Mouse (Mus musculus) embryonic facial prominence, embryonic 14.5 days (tissue): Measurements from ENCODE around the gene Spocd1. TPM values are rescaled to one million over a fixed set of nuclear protein-coding genes. Genes with fewer than 3 reads are reported as not detected.

Source experiments
- ATAC-seq: fragments of 200-750 bp; cut with Nextera tagmentation; 2 replicates; pipeline ENCODE4 v1.8.0; 2017; ENCODE audit warnings: low read depth, moderate number of reproducible peaks, moderate TSS enrichment
- DNase-seq: peaks from one replicate; pipeline ENCODE4 v3.0.0-alpha.2; 2015; ENCODE audit warnings: low spot score
- H3K27ac ChIP-seq: fragments of 300-500 bp; sonication (generic); replicated peaks from 2 replicates; pipeline ENCODE4 v1.5.1; 2014; ENCODE audit warnings: low read depth, mild to moderate bottlenecking, low read length, moderate library complexity
- H3K27me3 ChIP-seq: fragments of 300-500 bp; sonication (generic); replicated peaks from 2 replicates; pipeline ENCODE4 v1.6.1; 2014; ENCODE audit warnings: low read length; ENCODE audit not compliant: control insufficient read depth, insufficient read depth
- H3K36me3 ChIP-seq: fragments of 300-500 bp; sonication (generic); 2 replicates; pipeline ENCODE4 v1.6.1; 2014; ENCODE audit warnings: low read length, mixed read lengths; ENCODE audit not compliant: control insufficient read depth, insufficient read depth
- H3K4me1 ChIP-seq: fragments of 300-500 bp; sonication (generic); 2 replicates; pipeline ENCODE4 v1.6.1; 2014; ENCODE audit warnings: antibody characterized with exemption, low read length; ENCODE audit not compliant: control insufficient read depth, insufficient read depth
- H3K4me2 ChIP-seq: fragments of 300-500 bp; sonication (generic); 2 replicates; pipeline ENCODE4 v1.6.1; 2014; ENCODE audit warnings: low read depth, mild to moderate bottlenecking, low read length, moderate library complexity, mixed read lengths
- H3K4me3 ChIP-seq: fragments of 300-500 bp; sonication (generic); 2 replicates; pipeline ENCODE4 v1.5.1; 2014; ENCODE audit warnings: low read depth, mild to moderate bottlenecking, low read length
- H3K9ac ChIP-seq: fragments of 300-500 bp; sonication (generic); 2 replicates; pipeline ENCODE4 v1.6.1; 2014; ENCODE audit warnings: low read depth, mild to moderate bottlenecking, low read length, moderate library complexity, mixed read lengths
- H3K9me3 ChIP-seq: fragments of 300-500 bp; sonication (generic); 2 replicates; pipeline ENCODE4 v1.6.1; 2016; ENCODE audit warnings: low read length; ENCODE audit not compliant: control insufficient read depth
- WGBS: fragments of 180-500 bp; shearing (Covaris S2); extraction: QIAGEN DNeasy Blood & Tissue Kit; methylation state at CpG from one replicate; pipeline ENCODE4 v1.1.7; 2014; 5-methylcytosine and 5-hydroxymethylcytosine counted together
- polyA plus RNA-seq: library from polyadenylated mRNA; unstranded; fragments of >200 nt; fragmentation: Nextera tagmentation; extraction: Ambion mirVana; gene quantifications from 2 replicates; pipeline ENCODE4 v1.2.1, GENCODE M21; 2014

The Spocd1 gene
- polyA plus RNA-seq, 1 experiment from 2014 or later = 0.08 TPM

- H3K27me3 ChIP-seq = no peaks in the 10 kb centered on the region
- H3K4me1 ChIP-seq = no peaks in the 10 kb centered on the region
- no peak overlapping the region for H3K9ac ChIP-seq
- WGBS = 56% methylated on average over 6 of the region's 6 CpGs
- H3K4me2 ChIP-seq = no peak overlapping the region
- no peaks in the 10 kb centered on the region for H3K9me3 ChIP-seq
- H3K4me3 ChIP-seq = no peak overlapping the region
- no peak overlapping the region for H3K27ac ChIP-seq
- H3K36me3 ChIP-seq = no peaks in the 10 kb centered on the region
- DNase-seq (peak; percentile 34), ATAC-seq (no peak)
Observed at GRCm38 (mm10) chr4:129951359-129951821, 22.3 kb downstream of the Spocd1 start.

- no peak overlapping the region for H3K4me3 ChIP-seq
- no peak overlapping the region for H3K4me2 ChIP-seq
- DNase-seq (no peak), ATAC-seq (0 out of 2 replicates have a peak, but pooled peaks have one; percentile 42)
- H3K27ac ChIP-seq = no peak overlapping the region
- H3K4me1 ChIP-seq = no peaks in the 10 kb centered on the region
- no peaks in the 10 kb centered on the region for H3K36me3 ChIP-seq
- H3K27me3 ChIP-seq = no peaks in the 10 kb centered on the region
- H3K9ac ChIP-seq = no peak overlapping the region
- 40% methylated on average over 5 of the region's 5 CpGs for whole genome bisulfite sequencing
- H3K9me3 ChIP-seq = no peaks in the 10 kb centered on the region
Observed at GRCm38 (mm10) chr4:129952241-129952810, 23.3 kb downstream of the Spocd1 start.

- no peak overlapping the region for H3K4me2 ChIP-seq
- H3K9ac ChIP-seq = no peak overlapping the region
- WGBS = 61% methylated on average over 2 of the region's 2 CpGs
Observed at GRCm38 (mm10) chr4:129954527-129954926, 25.5 kb downstream of the Spocd1 start.

GRCm38 (mm10) chr4:129960180-129960944 lies 31.3 kb downstream of the Spocd1 start:
- H3K36me3 ChIP-seq = no peaks in the 10 kb centered on the region
- H3K27me3 ChIP-seq = peaks cover 5% of the 10 kb centered on the region; the same call in 1 of the 2 replicates
- 0 out of 2 replicates have a peak overlapping the region, but pooled peaks have one; percentile 6 for H3K27ac ChIP-seq
- DNase-seq (peak; percentile 85), ATAC-seq (peak; percentile 69; the same call in 1 of the 2 replicates)
- peak overlapping the region; percentile 55 for H3K9ac ChIP-seq
- no peaks in the 10 kb centered on the region for H3K9me3 ChIP-seq
- 2% methylated on average over 28 of the region's 37 CpGs for WGBS
- H3K4me2 ChIP-seq = peak overlapping the region; percentile 95
- H3K4me3 ChIP-seq = peak overlapping the region; percentile 39
- peaks cover 4% of the 10 kb centered on the region for H3K4me1 ChIP-seq

More at GRCm38 (mm10) chr4:129954527-129954926, 25.5 kb downstream of the Spocd1 start:
- Histone ChIP-seq H3K27me3 (no peaks in the 10 kb centered on the region), H3K4me1 (no peaks in the 10 kb centered on the region), H3K27ac (no peak overlapping the region), H3K9me3 (no peaks in the 10 kb centered on the region), H3K4me3 (no peak overlapping the region), H3K36me3 (no peaks in the 10 kb centered on the region)
- no peak for ATAC-seq
- DNase-seq = no peak

- WGBS = 58% methylated on average over 11 of the region's 11 CpGs
- Histone ChIP-seq H3K4me1 (peaks cover 8% of the 10 kb centered on the region), H3K9ac (no peak overlapping the region), H3K27me3 (peaks cover 5% of the 10 kb centered on the region; the same call in 1 of the 2 replicates), H3K4me3 (no peak overlapping the region), H3K36me3 (no peaks in the 10 kb centered on the region), H3K9me3 (no peaks in the 10 kb centered on the region), H3K4me2 (no peak overlapping the region), H3K27ac (no peak overlapping the region)
- no peak for DNase-seq
- no peak for ATAC-seq
Observed at GRCm38 (mm10) chr4:129965294-129965693, 36.2 kb downstream of the Spocd1 start.

GRCm38 (mm10) chr4:129966201-129966600 lies 37.2 kb downstream of the Spocd1 start:
- 20% methylated on average over 10 of the region's 10 CpGs for WGBS
- Histone ChIP-seq H3K27me3 (no peaks in the 10 kb centered on the region; the same call in 1 of the 2 replicates), H3K9me3 (no peaks in the 10 kb centered on the region), H3K4me2 (no peak overlapping the region), H3K4me1 (peaks cover 8% of the 10 kb centered on the region), H3K4me3 (no peak overlapping the region), H3K36me3 (no peaks in the 10 kb centered on the region), H3K27ac (no peak overlapping the region), H3K9ac (no peak overlapping the region)
- DNase-seq (no peak), ATAC-seq (no peak)

GRCm38 (mm10) chr4:129967024-129968014 lies 38.3 kb downstream of the Spocd1 start:
- Histone ChIP-seq H3K9me3 (no peaks in the 10 kb centered on the region), H3K4me2 (no peak overlapping the region), H3K9ac (no peak overlapping the region), H3K27ac (no peak overlapping the region), H3K27me3 (no peaks in the 10 kb centered on the region), H3K4me3 (no peak overlapping the region), H3K36me3 (no peaks in the 10 kb centered on the region), H3K4me1 (peaks cover 8% of the 10 kb centered on the region)
- DNase-seq = peak; percentile 71
- ATAC-seq = peak; percentile 70; the same call in 1 of the 2 replicates
- 43% methylated on average over 11 of the region's 13 CpGs for WGBS

GRCm38 (mm10) chr4:129970168-129970567 lies 41.1 kb downstream of the Spocd1 start:
- Histone ChIP-seq H3K27ac (no peak overlapping the region), H3K9ac (no peak overlapping the region), H3K36me3 (no peaks in the 10 kb centered on the region), H3K9me3 (no peaks in the 10 kb centered on the region), H3K27me3 (0 out of 2 replicates have a peak, but pooled peaks cover 3% of the 10 kb centered on the region), H3K4me2 (no peak overlapping the region), H3K4me3 (no peak overlapping the region), H3K4me1 (peaks cover 8% of the 10 kb centered on the region)
- ATAC-seq = peak; percentile 56
- 48% methylated on average over 8 of the region's 8 CpGs for WGBS
- peak; percentile 30 for DNase-seq
